In genomic region chr11:19962796-19963195, GRCm38 (mm10) we compare ENCODE assay signal across 8 mouse cellular contexts. TPM values are rescaled to one million over a fixed set of nuclear protein-coding genes. Genes with fewer than 3 reads are reported as not detected.
DNase-seq lines count a peak whose midpoint lies in the region; ATAC-seq and TF ChIP-seq lines count a peak whose summit lies in the region.

No protein-coding gene starts in this region.

- H3K27ac ChIP-seq in lung, embryonic 16.5 days (ENCODE audit: low read length): no peak overlapping the region; the same call in 1 of the 2 replicates
- H3K27ac ChIP-seq in heart, embryonic 14.5 days (replicated peaks in 1 of 2; ENCODE audit: control insufficient read depth in 1 of 2, insufficient read depth in 1 of 2, low read depth in 2 of 2, low read length in 2 of 2): no peak overlapping the region

- no peaks in the 10 kb centered on the region for H3K9me3 ChIP-seq in lung, embryonic 16.5 days (ENCODE audit: control insufficient read depth, low read length)
- H3K9me3 ChIP-seq in heart, embryonic 14.5 days (ENCODE audit: control insufficient read depth, low read length): no peaks in the 10 kb centered on the region

- WGBS in lung, embryonic 16.5 days: 10% methylated on average over 5 of the region's 5 CpGs
- WGBS in lung, adult 2 months: 11% methylated on average over 5 of the region's 5 CpGs
- WGBS in heart, embryonic 14.5 days: 12% methylated on average over 5 of the region's 5 CpGs

- no peaks in the 10 kb centered on the region for H3K27me3 ChIP-seq in lung, embryonic 16.5 days (ENCODE audit: control insufficient read depth, insufficient read depth, low read depth, low read length)
- no peaks in the 10 kb centered on the region for H3K27me3 ChIP-seq in heart, embryonic 14.5 days (ENCODE audit: control insufficient read depth, insufficient read depth, low read length)

- no peak overlapping the region for H3K4me3 ChIP-seq in lung, embryonic 16.5 days (ENCODE audit: low read length)
- H3K4me3 ChIP-seq in lung, adult 2 months (replicated peaks; ENCODE audit: extremely low read depth, low read depth, low read length): no peak overlapping the region
- H3K4me3 ChIP-seq in heart, embryonic 14.5 days (ENCODE audit: control insufficient read depth in 1 of 2, insufficient read depth in 1 of 2, low read depth in 1 of 2, low read length in 2 of 2): no peak overlapping the region

- DNase-seq in lung, adult 2 months: no peak
- DNase-seq in kidney, postnatal 36 days: peak; percentile 46 to 65
- peak; percentile 53 for DNase-seq in thymus, postnatal 14 days
- no peak for DNase-seq in cerebellum, adult 9-10 months
- DNase-seq in left cerebral cortex, postnatal 4 days: no peak
- no peak for DNase-seq in left cerebral cortex, adult 11 months (ENCODE audit: low spot score)

- no peak overlapping the region for H3K4me2 ChIP-seq in lung, embryonic 16.5 days (ENCODE audit: low read depth, low read length)
- no peak overlapping the region for H3K4me2 ChIP-seq in heart, embryonic 14.5 days (ENCODE audit: low read length)

- intact Hi-C loops in left cerebral cortex, postnatal 4 days (cut with DNase I): no loop called here

- ATAC-seq in lung, embryonic 16.5 days (ENCODE audit: low read depth): peak; percentile 21; the same call in 1 of the 2 replicates
- 0 out of 2 replicates have a peak, but pooled peaks have one; percentile 36 for ATAC-seq in heart, embryonic 14.5 days (ENCODE audit: insufficient number of reproducible peaks, insufficient read depth, low FRiP score, low read depth)

- no peak for TF ChIP-seq POLR2A in lung, adult 2 months (IDR thresholded peaks at IDR 0.05; ENCODE audit: borderline replicate concordance, extremely low read depth, low read depth, low read length)

- H3K4me1 ChIP-seq in lung, embryonic 16.5 days (replicated peaks; ENCODE audit: control insufficient read depth, insufficient read depth, low read length): peaks cover 54% of the 10 kb centered on the region
- peaks cover 27% of the 10 kb centered on the region for H3K4me1 ChIP-seq in lung, adult 2 months (ENCODE audit: control insufficient read depth, insufficient read depth, low read length)
- peaks cover 37 to 62% of the 10 kb centered on the region in 2 experiments for H3K4me1 ChIP-seq in heart, embryonic 14.5 days (ENCODE audit: control insufficient read depth in 2 of 2, insufficient read depth in 2 of 2, low read length in 2 of 2)

- no peaks in the 10 kb centered on the region for H3K36me3 ChIP-seq in lung, embryonic 16.5 days (ENCODE audit: control insufficient read depth, insufficient read depth, low read length)
- H3K36me3 ChIP-seq in heart, embryonic 14.5 days (ENCODE audit: control insufficient read depth, insufficient read depth, low read length): no peaks in the 10 kb centered on the region

- H3K9ac ChIP-seq in lung, embryonic 16.5 days (ENCODE audit: low read length): no peak overlapping the region
- H3K9ac ChIP-seq in heart, embryonic 14.5 days (ENCODE audit: low read length): no peak overlapping the region; the same call in 1 of the 2 replicates

- no peak for TF ChIP-seq CTCF in lung, adult 2 months (IDR thresholded peaks at IDR 0.05; ENCODE audit: insufficient read depth, low read length)

RNA-seq across cellular contexts. Expression of gene Spred2, which starts 38.6 kb away (rescaled TPM):
- polyA plus RNA-seq in lung, embryonic 16.5 days (2015; fragmentation: Nextera tagmentation; extraction: Ambion mirVana): 4.5 and 5.7 TPM in 2 replicates
- polyA plus RNA-seq in lung, adult 2 months (2012; rRNA removed): 24.0 and 24.4 TPM in 2 replicates
- polyA plus RNA-seq in heart, embryonic 14.5 days (2014; fragmentation: Nextera tagmentation; extraction: Ambion mirVana): 4.1 and 4.9 TPM in 2 replicates
- 10 to 100 TPM; 52.1 to 57.0 TPM for total RNA-seq in left cerebral cortex, postnatal 4 days (2021)

Comparison
In these comparisons a context has a peak if more than half of its experiments do, and no peak if none do; other contexts are left out.
1. DNase-seq: peak in kidney, postnatal 36 days (2 of 2) and thymus, postnatal 14 days (single experiment); none in lung, adult 2 months (single experiment), cerebellum, adult 9-10 months (single experiment), left cerebral cortex, postnatal 4 days (single experiment) and left cerebral cortex, adult 11 months (single experiment).